Mouse (Mus musculus) liver, embryonic 11.5 days (tissue): ENCODE data around the gene Rpl10. TPM values are rescaled to one million over a fixed set of nuclear protein-coding genes. Genes with fewer than 3 reads are reported as not detected.

Experiments
- ATAC-seq: fragments of 200-750 bp; cut with Nextera tagmentation; replicated peaks from 2 replicates; pipeline ENCODE4 v1.8.0; 2017; ENCODE audit warnings: moderate number of reproducible peaks, mild to moderate bottlenecking, moderate TSS enrichment, moderate library complexity; ENCODE audit not compliant: low FRiP score
- DNase-seq: peaks from one replicate; pipeline ENCODE4 v3.0.0-alpha.2; 2017; ENCODE audit warnings: low spot score
- H3K27ac ChIP-seq: fragments of 300-500 bp; sonication (generic); 2 replicates; pipeline ENCODE4 v1.5.1; 2014; ENCODE audit warnings: mild to moderate bottlenecking, low read depth, low read length, control low read depth
- H3K27me3 ChIP-seq: fragments of 300-500 bp; sonication (generic); replicated peaks from 2 replicates; pipeline ENCODE4 v1.6.1; 2014; ENCODE audit warnings: low read length, mixed read lengths; ENCODE audit not compliant: control insufficient read depth, insufficient read depth
- H3K36me3 ChIP-seq: fragments of 300-500 bp; sonication (generic); 2 replicates; pipeline ENCODE4 v1.6.1; 2014; ENCODE audit warnings: mild to moderate bottlenecking, low read length, moderate library complexity, mixed read lengths; ENCODE audit not compliant: control insufficient read depth, insufficient read depth
- H3K4me1 ChIP-seq: fragments of 300-500 bp; sonication (generic); replicated peaks from 2 replicates; pipeline ENCODE4 v1.6.1; 2014; ENCODE audit warnings: low read length, mixed read lengths; ENCODE audit not compliant: control insufficient read depth, insufficient read depth
- H3K4me2 ChIP-seq: fragments of 300-500 bp; sonication (generic); 2 replicates; pipeline ENCODE4 v1.6.1; 2014; ENCODE audit warnings: mild to moderate bottlenecking, control low read depth, moderate library complexity
- H3K4me3 ChIP-seq: fragments of 300-500 bp; sonication (generic); 2 replicates; pipeline ENCODE4 v1.5.1; 2014; ENCODE audit warnings: low read depth, low read length, control low read depth
- H3K9ac ChIP-seq: fragments of 300-500 bp; sonication (generic); 2 replicates; pipeline ENCODE4 v1.6.1; 2014; ENCODE audit warnings: low read depth, low read length, control low read depth
- H3K9me3 ChIP-seq: fragments of 300-500 bp; sonication (generic); 2 replicates; pipeline ENCODE4 v1.6.1; 2016; ENCODE audit warnings: low read length, inconsistent platforms, mixed read lengths; ENCODE audit not compliant: control insufficient read depth
- WGBS: fragments of 180-500 bp; shearing (Covaris S2); extraction: QIAGEN DNeasy Blood & Tissue Kit; methylation state at CpG from one replicate; pipeline ENCODE4 v1.1.7; 2014; 5-methylcytosine and 5-hydroxymethylcytosine counted together
- polyA plus RNA-seq: library from polyadenylated mRNA; unstranded; fragments of >200 nt; fragmentation: Nextera tagmentation; extraction: Ambion mirVana; gene quantifications from 2 replicates; pipeline ENCODE4 v1.2.1, GENCODE M21; 2014

Rpl10 gene
- polyA plus RNA-seq, 1 experiment from 2014 or later: 939 TPM

DNA sequence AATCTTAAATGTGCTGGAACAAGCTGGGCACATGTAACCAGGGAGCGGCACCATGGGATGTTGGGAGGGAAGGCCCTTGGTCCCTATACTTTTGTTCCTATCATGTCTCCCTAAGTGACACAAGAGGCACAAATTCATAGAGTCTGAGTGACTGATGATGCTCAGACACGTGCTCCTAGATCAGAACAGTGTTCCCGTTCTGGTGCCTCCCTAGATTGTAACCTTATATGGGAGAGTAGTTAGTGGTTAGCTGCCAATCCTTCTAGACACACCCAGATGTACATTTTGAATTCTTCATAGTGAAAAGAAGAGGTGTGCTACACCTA is 913 bp upstream of the Rpl10 start:
- Histone ChIP-seq H3K4me1 (no peaks in the 10 kb centered on the region; the same call in 1 of the 2 replicates), H3K4me2 (peak overlapping the region; percentile 66), H3K27me3 (no peaks in the 10 kb centered on the region), H3K4me3 (peak overlapping the region; percentile 68), H3K27ac (peak overlapping the region; percentile 86), H3K36me3 (no peaks in the 10 kb centered on the region), H3K9me3 (no peaks in the 10 kb centered on the region), H3K9ac (peak overlapping the region; percentile 61)
- ATAC-seq: peak; percentile 7
- DNase-seq: no peak
- WGBS: 19% methylated on average over 3 of the region's 3 CpGs

DNA sequence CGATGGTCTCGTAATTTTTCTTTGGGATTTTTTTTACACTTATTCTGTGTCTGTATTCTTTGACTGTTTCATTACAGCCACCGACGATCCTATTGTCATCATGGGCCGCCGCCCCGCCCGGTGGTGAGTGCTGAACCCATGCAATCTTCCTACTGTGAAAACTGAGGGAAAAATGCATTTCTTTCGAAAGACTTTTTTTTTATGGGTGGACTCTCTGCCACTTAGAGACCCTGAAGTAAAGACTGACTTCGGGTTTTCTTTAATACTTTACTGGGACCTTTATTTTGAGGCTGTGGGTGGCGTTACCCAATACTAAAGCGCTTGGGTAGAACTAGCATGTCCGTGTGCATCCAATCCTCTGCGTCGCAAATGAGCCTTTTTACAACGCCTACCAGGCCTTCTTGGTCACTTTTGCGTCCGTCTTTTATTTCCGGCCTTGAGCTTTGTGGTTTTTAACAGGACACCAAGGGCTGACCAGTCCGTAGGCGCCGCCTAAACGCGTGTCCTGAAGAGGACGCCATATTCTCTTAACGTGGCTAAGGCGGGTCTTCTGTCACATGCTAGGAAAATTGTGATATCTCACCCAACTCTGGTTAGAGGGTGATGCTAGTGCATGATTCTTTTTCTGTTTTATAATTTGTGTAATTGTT is 415 bp downstream of the Rpl10 start:
- H3K36me3 ChIP-seq: no peaks in the 10 kb centered on the region
- no peaks in the 10 kb centered on the region for H3K9me3 ChIP-seq
- ATAC-seq: no peak
- no peak for DNase-seq
- no peaks in the 10 kb centered on the region; the same call in 1 of the 2 replicates for H3K4me1 ChIP-seq
- H3K4me3 ChIP-seq: peak overlapping the region; percentile 68
- H3K4me2 ChIP-seq: peak overlapping the region; percentile 68
- 20% methylated on average over 27 of the region's 27 CpGs for WGBS
- peak overlapping the region; percentile 70 for H3K27ac ChIP-seq
- peak overlapping the region; percentile 83 for H3K9ac ChIP-seq
- no peaks in the 10 kb centered on the region for H3K27me3 ChIP-seq

DNA sequence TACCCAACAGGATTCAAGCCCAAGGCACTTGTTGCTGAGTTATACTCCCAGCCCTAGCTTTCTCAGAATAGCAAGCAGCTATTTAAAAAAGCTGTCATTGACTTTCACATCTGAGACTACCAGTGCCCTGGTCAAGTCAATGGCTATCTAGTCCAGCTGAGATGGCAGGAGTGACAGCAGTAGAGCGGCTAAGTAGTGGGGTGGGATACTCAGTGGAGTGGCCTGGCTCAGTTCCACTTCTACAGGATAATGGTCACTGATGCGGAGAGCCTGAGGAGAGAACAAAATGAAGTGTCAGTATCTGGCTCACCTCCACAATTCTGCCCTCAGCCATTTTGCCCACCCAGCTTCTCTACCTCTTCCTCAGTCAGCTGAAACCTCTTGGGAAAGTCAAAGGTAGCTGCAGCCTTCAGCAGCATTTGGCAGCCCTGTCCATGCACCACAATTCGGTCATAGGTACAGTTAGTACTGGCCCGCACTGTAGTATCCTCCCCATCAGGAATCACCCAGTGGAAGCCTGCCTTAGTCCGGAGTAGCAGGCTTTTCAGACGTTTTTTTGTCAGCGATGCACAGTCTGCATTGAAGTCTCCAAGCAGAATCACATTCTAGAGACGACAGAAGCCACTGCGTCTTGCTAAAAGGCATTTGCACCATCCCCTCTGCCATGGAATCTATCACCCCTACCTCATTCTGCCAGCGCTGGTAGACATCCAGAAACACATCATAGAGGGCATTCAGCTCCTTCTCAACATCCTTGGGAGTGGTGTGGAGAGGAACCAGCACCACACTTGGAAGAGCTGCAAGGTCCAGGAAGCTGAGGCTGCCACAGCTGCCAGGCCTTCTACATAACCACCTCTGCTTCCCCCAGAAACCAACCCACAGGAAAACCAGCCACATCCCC is 3.1 kb downstream of the Rpl10 start:
- 26% methylated on average over 10 of the region's 10 CpGs for WGBS
- Histone ChIP-seq H3K4me1 (no peaks in the 10 kb centered on the region; the same call in 1 of the 2 replicates), H3K4me2 (no peak overlapping the region; the same call in 1 of the 2 replicates), H3K4me3 (no peak overlapping the region), H3K27me3 (no peaks in the 10 kb centered on the region), H3K9me3 (no peaks in the 10 kb centered on the region), H3K9ac (no peak overlapping the region), H3K27ac (peak overlapping the region; percentile 25), H3K36me3 (no peaks in the 10 kb centered on the region)
- no peak for ATAC-seq
- DNase-seq: no peak

DNA sequence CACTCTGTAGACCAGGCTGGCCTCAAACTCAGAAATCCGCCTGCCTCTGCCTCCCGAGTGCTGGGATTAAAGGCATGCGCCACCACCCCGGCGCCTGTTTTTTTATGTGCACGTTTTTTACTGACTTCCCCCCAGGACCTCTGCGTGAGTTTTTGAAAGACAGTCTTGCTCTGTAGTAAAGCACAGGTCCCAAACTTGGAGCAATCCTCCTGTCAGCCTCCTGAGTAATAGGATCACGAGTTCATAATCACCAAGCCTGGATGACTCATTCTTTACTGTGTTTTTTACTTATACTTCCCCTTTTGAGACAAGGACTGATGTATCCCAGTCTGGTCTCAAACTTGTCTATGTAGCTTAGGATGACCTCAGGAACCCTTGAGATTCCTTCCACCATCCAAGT is 7.3 kb downstream of the Rpl10 start:
- DNase-seq (no peak), ATAC-seq (no peak)
- 68% methylated on average over 8 of the region's 8 CpGs for WGBS
- no peak overlapping the region for H3K4me2 ChIP-seq
- no peaks in the 10 kb centered on the region for H3K4me1 ChIP-seq
- no peak overlapping the region for H3K4me3 ChIP-seq
- H3K36me3 ChIP-seq: no peaks in the 10 kb centered on the region
- no peak overlapping the region for H3K27ac ChIP-seq
- no peaks in the 10 kb centered on the region for H3K27me3 ChIP-seq
- H3K9me3 ChIP-seq: no peaks in the 10 kb centered on the region
- no peak overlapping the region for H3K9ac ChIP-seq

DNA sequence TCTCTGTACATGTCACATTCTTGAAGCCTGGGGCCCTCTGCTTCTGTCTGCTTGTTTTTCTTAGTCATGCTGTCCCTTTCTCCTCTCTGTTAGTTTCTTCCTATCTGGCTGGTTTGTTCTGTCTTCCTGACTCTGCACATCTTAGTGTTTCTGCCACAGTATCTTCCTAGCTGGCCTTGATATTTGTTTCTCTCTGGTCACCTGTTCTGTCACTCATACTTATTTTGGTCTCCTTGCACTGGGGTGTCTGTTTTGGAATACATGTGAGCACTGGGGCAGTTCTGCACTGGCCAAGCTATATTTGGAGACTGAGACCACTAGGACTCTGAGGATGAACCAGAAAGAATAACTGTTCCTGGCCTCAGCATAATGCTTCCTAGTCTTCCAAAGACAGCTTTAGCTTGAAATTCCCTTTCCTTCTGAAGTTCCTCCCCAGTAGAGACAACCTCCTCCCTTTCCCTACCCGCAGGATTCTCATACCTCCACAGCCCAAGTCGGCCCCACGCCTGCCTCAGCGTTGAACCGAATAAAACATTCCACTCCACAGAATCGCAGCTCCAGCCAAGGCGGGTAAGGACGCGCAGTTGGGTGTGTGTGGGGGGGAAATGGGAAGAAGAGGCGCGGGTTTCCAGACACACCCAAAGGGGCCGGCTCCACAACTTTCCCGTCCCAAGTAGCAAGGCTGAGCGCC is 10.6 kb downstream of the Rpl10 start:
- Histone ChIP-seq H3K9ac (peak overlapping the region; percentile 66), H3K4me1 (0 out of 2 replicates have a peak, but pooled peaks cover 3% of the 10 kb centered on the region), H3K9me3 (no peaks in the 10 kb centered on the region), H3K36me3 (no peaks in the 10 kb centered on the region), H3K4me2 (peak overlapping the region; percentile 87), H3K4me3 (peak overlapping the region; percentile 71), H3K27ac (peak overlapping the region; percentile 93), H3K27me3 (no peaks in the 10 kb centered on the region)
- WGBS: 15% methylated on average over 14 of the region's 14 CpGs
- ATAC-seq: 0 out of 2 replicates have a peak, but pooled peaks have one; percentile 29
- no peak for DNase-seq

DNA sequence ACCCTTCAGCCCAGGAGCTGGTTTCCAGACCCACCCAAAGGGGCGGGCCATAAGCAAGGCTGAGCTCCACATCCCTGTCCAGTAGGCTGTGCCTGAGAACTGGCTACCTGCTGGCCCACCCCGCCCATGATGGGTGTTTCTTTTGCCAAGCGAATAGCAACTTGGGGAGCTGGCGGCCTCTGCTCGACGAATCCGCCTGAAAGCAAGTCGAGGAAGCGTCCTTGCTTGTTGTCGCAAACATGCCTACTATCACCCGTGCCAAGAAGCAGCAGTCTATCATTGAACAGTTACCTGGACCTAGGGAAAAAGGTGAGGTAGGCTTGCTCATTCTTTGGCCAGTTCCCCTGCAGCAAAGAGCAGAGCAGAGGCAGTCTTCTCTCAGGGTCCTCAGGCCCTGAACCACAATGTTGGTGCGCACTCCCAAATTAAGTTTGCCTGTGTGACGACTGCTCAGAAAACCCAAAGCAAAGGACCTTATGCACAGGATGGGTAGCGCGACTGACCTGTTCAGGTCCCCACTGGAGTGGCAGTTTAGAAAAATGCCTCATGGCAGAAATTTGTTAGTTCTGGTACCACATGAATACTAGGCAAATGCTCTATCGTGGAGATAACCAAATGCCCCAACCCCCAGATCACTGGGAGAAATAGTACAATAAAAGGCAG is 11.3 kb downstream of the Rpl10 start, which contains the start of the genes Taz and Dnase1l1:
Taz (plus strand) TSS at position 181 of the 663 bp plus-strand sequence.
Dnase1l1 (minus strand) TSS at position 606 of the 663 bp plus-strand sequence.
- Histone ChIP-seq H3K4me3 (peak within 1 kb of the TSS; percentile 71), H3K27ac (peak within 1 kb of the TSS; percentile 93), H3K4me2 (peak within 1 kb of the TSS; percentile 87), H3K4me1 (0 out of 2 replicates have a peak, but pooled peaks cover 3% of the 10 kb centered on the region), H3K9ac (peak within 1 kb of the TSS; percentile 73), H3K27me3 (no peaks in the 10 kb centered on the region), H3K36me3 (no peaks in the 10 kb centered on the region), H3K9me3 (no peaks in the 10 kb centered on the region)
- DNase-seq (peak; percentile 64), ATAC-seq (peak; percentile 95)
- 12% methylated on average over 15 of the region's 16 CpGs for WGBS

DNA sequence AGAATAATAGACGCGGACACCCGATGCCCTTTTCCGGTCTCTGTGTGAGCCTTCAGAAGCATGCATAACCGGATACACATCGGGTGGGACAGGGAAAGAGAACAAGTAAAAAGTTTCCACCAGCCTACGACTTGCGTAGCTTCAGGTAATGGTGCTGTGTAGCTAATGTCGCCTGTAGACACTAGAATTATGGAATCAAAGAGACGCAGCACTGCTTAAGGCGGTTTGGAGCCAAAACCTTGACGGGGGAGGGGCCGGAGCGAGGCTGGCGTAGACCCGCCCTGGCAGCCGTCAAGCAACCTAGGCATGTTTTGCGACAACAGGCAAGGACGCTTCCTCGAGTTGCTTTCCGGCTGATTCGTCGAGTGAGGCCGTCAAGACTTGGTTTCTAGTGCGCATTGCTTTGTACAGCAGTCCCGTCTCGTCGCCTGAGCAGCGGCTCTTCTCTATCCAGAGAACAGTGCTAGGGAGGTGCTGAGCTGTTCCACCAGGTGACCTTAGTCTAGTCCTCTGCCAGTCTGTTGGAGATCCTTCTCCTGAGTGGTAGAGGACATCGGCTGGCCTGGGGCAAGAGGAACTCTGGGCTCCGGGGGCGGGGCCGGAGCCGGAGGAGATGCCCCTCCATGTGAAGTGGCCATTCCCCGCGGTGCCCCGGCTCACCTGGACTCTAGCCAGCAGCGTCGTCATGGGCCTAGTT is 11.9 kb downstream of the Rpl10 start:
- Histone ChIP-seq H3K27ac (peak overlapping the region; percentile 93), H3K9me3 (no peaks in the 10 kb centered on the region), H3K4me1 (0 out of 2 replicates have a peak, but pooled peaks cover 3% of the 10 kb centered on the region), H3K4me2 (peak overlapping the region; percentile 87), H3K9ac (peak overlapping the region; percentile 73), H3K36me3 (no peaks in the 10 kb centered on the region), H3K27me3 (no peaks in the 10 kb centered on the region), H3K4me3 (peak overlapping the region; percentile 71)
- WGBS: 15% methylated on average over 39 of the region's 39 CpGs
- peak; percentile 64 for ATAC-seq
- DNase-seq: peak; percentile 74
